Mouse (Mus musculus): ENCODE results near the gene Olfr485.

DNA sequence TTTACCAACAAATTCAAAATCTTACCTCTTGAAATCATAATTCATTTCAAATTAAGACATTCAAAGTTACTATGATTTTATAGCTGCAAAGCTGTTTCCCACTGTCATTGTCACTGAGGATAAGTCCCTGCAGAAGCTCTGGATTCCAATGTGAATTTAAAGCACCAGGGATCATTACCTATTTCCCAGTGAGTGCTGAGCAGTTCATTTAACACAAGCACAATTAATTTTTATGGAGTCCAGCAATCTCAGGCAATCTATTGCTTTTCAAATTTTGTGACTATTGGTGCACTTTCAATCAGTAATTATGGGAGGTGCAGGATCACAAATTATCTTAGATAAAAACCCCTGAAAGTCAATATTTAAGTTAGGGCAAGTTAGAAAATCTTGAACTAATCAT, 32.3 kb downstream of the Olfr485 start, which contains the start of gene Olfr484:
- TF ChIP-seq MAX (IDR thresholded peaks at IDR 0.05; ENCODE audit: low read depth) (no peak), USF1 (IDR thresholded peaks at IDR 0.05; ENCODE audit: low read depth) (no peak), POLR2A (IDR thresholded peaks at IDR 0.05; ENCODE audit: insufficient read length, low read depth) (no peak), POLR2AphosphoS2 (IDR thresholded peaks at IDR 0.05; ENCODE audit: insufficient read length, low read depth) (no peak), MYOG (IDR thresholded peaks at IDR 0.05; ENCODE audit: control insufficient read depth in 1 of 3, insufficient read depth in 1 of 3, insufficient read length in 2 of 3, low read depth in 2 of 3) (no peak), CEBPB (IDR thresholded peaks at IDR 0.05; ENCODE audit: insufficient read depth, poor library complexity, severe bottlenecking) (no peak), MYOD1 (IDR thresholded peaks at IDR 0.05; ENCODE audit: control insufficient read depth in 1 of 3, insufficient read length in 2 of 3, low read depth in 2 of 3) (no peak)

All from myocyte (in vitro differentiated cells).